In genomic region chr11:71005046-71005445, GRCm38 (mm10) we compare ENCODE assay signal across 8 mouse cellular contexts. TPM values are rescaled to one million over a fixed set of nuclear protein-coding genes. Genes with fewer than 3 reads are reported as not detected.
A peak's percentile ranks its signal among the peaks of the same experiment; 100 is the strongest.
DNase-seq lines count a peak whose midpoint lies in the region; ATAC-seq lines count a peak whose summit lies in the region.

No protein-coding gene starts in this region.

- H3K9me3 ChIP-seq in erythroblast, embryonic 14.5 days (ENCODE audit: control insufficient read depth, low read length) = no peaks in the 10 kb centered on the region
- no peaks in the 10 kb centered on the region for H3K9me3 ChIP-seq in forebrain, embryonic 13.5 days (replicated peaks)
- H3K9me3 ChIP-seq in liver, embryonic 12.5 days (replicated peaks) = no peaks in the 10 kb centered on the region

- no peak overlapping the region for H3K27ac ChIP-seq in forebrain, embryonic 13.5 days
- H3K27ac ChIP-seq in liver, embryonic 12.5 days = peak overlapping the region; percentile 72

- no peak overlapping the region for H3K9ac ChIP-seq in forebrain, embryonic 13.5 days
- peak overlapping the region; percentile 83 for H3K9ac ChIP-seq in liver, embryonic 12.5 days

- ATAC-seq in erythroblast, adult 5-6 weeks (replicated peaks; ENCODE audit: low FRiP score, poor library complexity, severe bottlenecking) = no peak
- ATAC-seq in forebrain, embryonic 13.5 days = no peak
- no peak for ATAC-seq in liver, embryonic 12.5 days

- peaks cover 34% of the 10 kb centered on the region for H3K4me1 ChIP-seq in erythroblast, embryonic 14.5 days (ENCODE audit: control insufficient read depth)
- H3K4me1 ChIP-seq in forebrain, embryonic 13.5 days = peaks cover 17% of the 10 kb centered on the region
- peaks cover 38% of the 10 kb centered on the region for H3K4me1 ChIP-seq in liver, embryonic 12.5 days

- H3K4me2 ChIP-seq in forebrain, embryonic 13.5 days = peak overlapping the region; percentile 96
- H3K4me2 ChIP-seq in liver, embryonic 12.5 days = peak overlapping the region; percentile 90

- peak; percentile 16 for DNase-seq in 3T3-L1 (ENCODE audit: low read depth, low spot score)
- DNase-seq in layer of hippocampus, postnatal 25 days (ENCODE audit: extremely low spot score in 1 of 2, low spot score in 1 of 2) = no peak
- DNase-seq in ovary, postnatal 10 days (ENCODE audit: low spot score) = no peak
- DNase-seq in adrenal gland, adult 2 months = no peak

- no peaks in the 10 kb centered on the region for H3K27me3 ChIP-seq in erythroblast, embryonic 14.5 days (ENCODE audit: control insufficient read depth)
- H3K27me3 ChIP-seq in forebrain, embryonic 13.5 days = no peaks in the 10 kb centered on the region
- H3K27me3 ChIP-seq in liver, embryonic 12.5 days (replicated peaks) = no peaks in the 10 kb centered on the region

- H3K4me3 ChIP-seq in erythroblast, embryonic 14.5 days (replicated peaks) = peak overlapping the region; percentile 90
- peak overlapping the region; percentile 93 for H3K4me3 ChIP-seq in forebrain, embryonic 13.5 days
- H3K4me3 ChIP-seq in liver, embryonic 12.5 days = peak overlapping the region; percentile 93

- 57% methylated on average over 5 of the region's 5 CpGs for WGBS in forebrain, embryonic 13.5 days
- WGBS in liver, embryonic 12.5 days (ENCODE audit: insufficient replicate concordance) = 45% methylated on average over 5 of the region's 5 CpGs

- peaks cover 38% of the 10 kb centered on the region for H3K36me3 ChIP-seq in erythroblast, embryonic 14.5 days (ENCODE audit: control insufficient read depth)
- peaks cover 24% of the 10 kb centered on the region for H3K36me3 ChIP-seq in forebrain, embryonic 13.5 days (ENCODE audit: poor library complexity, severe bottlenecking)
- peaks cover 42% of the 10 kb centered on the region for H3K36me3 ChIP-seq in liver, embryonic 12.5 days

RNA-seq across cellular contexts. Expression of gene Dhx33, which starts 0.8 kb away (rescaled TPM):
- polyA plus RNA-seq in erythroblast, embryonic 14.5 days (2012) = 0.11 and 0.27 TPM in 2 replicates
- total RNA-seq in erythroblast, adult 5-6 weeks (2015; ENCODE audit: low replicate concordance) = 2.3 and 3.3 TPM in 2 replicates
- total RNA-seq in erythroblast, adult 5-6 weeks (2017; ENCODE audit: low replicate concordance) = 5.6 and 6.6 TPM in 2 replicates
- 11.9 and 14.8 TPM in 2 replicates for polyA plus RNA-seq in forebrain, embryonic 13.5 days (2015; fragmentation: Nextera tagmentation; extraction: Ambion mirVana)
- 15.3 and 16.3 TPM in 2 replicates for polyA plus RNA-seq in liver, embryonic 12.5 days (2016; fragmentation: Nextera tagmentation; extraction: Ambion mirVana)
- 10 to 100 TPM; 54.2 to 56.4 TPM for total RNA-seq in layer of hippocampus, postnatal 25 days (2021)
- total RNA-seq in adrenal gland, adult 2 months (2021) = 10 to 100 TPM; 20.4 to 35.6 TPM
- 28.0 and 46.2 TPM in 2 replicates for polyA plus RNA-seq in adrenal gland, adult 2 months (2012; rRNA removed)

RNA-seq across cellular contexts. Expression of gene Mis12, which starts 14.4 kb away (rescaled TPM):
- polyA plus RNA-seq in erythroblast, embryonic 14.5 days (2012) = 0.35 and 0.60 TPM in 2 replicates
- total RNA-seq in erythroblast, adult 5-6 weeks (2015; ENCODE audit: low replicate concordance) = 10.0 and 14.6 TPM in 2 replicates
- 18.7 and 20.6 TPM in 2 replicates for total RNA-seq in erythroblast, adult 5-6 weeks (2017; ENCODE audit: low replicate concordance)
- 51.3 and 53.5 TPM in 2 replicates for polyA plus RNA-seq in forebrain, embryonic 13.5 days (2015; fragmentation: Nextera tagmentation; extraction: Ambion mirVana)
- 29.3 and 31.4 TPM in 2 replicates for polyA plus RNA-seq in liver, embryonic 12.5 days (2016; fragmentation: Nextera tagmentation; extraction: Ambion mirVana)
- 10 to 100 TPM; 12.9 to 15.7 TPM for total RNA-seq in layer of hippocampus, postnatal 25 days (2021)
- total RNA-seq in adrenal gland, adult 2 months (2021) = 10 to 100 TPM; 16.8 to 22.5 TPM
- polyA plus RNA-seq in adrenal gland, adult 2 months (2012; rRNA removed) = 0.71 and 1.2 TPM in 2 replicates

RNA-seq across cellular contexts. Expression of gene Derl2, which starts 14.6 kb away (rescaled TPM):
- polyA plus RNA-seq in erythroblast, embryonic 14.5 days (2012) = 1.4 and 3.1 TPM in 2 replicates
- total RNA-seq in erythroblast, adult 5-6 weeks (2015; ENCODE audit: low replicate concordance) = 11.0 and 11.7 TPM in 2 replicates
- 6.1 and 8.6 TPM in 2 replicates for total RNA-seq in erythroblast, adult 5-6 weeks (2017; ENCODE audit: low replicate concordance)
- polyA plus RNA-seq in forebrain, embryonic 13.5 days (2015; fragmentation: Nextera tagmentation; extraction: Ambion mirVana) = 36.9 and 37.8 TPM in 2 replicates
- 34.8 and 41.4 TPM in 2 replicates for polyA plus RNA-seq in liver, embryonic 12.5 days (2016; fragmentation: Nextera tagmentation; extraction: Ambion mirVana)
- 10 to 100 TPM; 23.6 to 27.1 TPM for total RNA-seq in layer of hippocampus, postnatal 25 days (2021)
- 10 to 100 TPM; 81.4 to 86.1 TPM for total RNA-seq in adrenal gland, adult 2 months (2021)
- polyA plus RNA-seq in adrenal gland, adult 2 months (2012; rRNA removed) = 8.4 and 9.1 TPM in 2 replicates

RNA-seq across cellular contexts. Expression of gene C1qbp, which starts 22.2 kb away (rescaled TPM):
- 16.1 and 18.2 TPM in 2 replicates for polyA plus RNA-seq in erythroblast, embryonic 14.5 days (2012)
- total RNA-seq in erythroblast, adult 5-6 weeks (2015; ENCODE audit: low replicate concordance) = 72.8 and 93.0 TPM in 2 replicates
- 10.1 and 11.7 TPM in 2 replicates for total RNA-seq in erythroblast, adult 5-6 weeks (2017; ENCODE audit: low replicate concordance)
- 229 and 242 TPM in 2 replicates for polyA plus RNA-seq in forebrain, embryonic 13.5 days (2015; fragmentation: Nextera tagmentation; extraction: Ambion mirVana)
- 352 and 380 TPM in 2 replicates for polyA plus RNA-seq in liver, embryonic 12.5 days (2016; fragmentation: Nextera tagmentation; extraction: Ambion mirVana)
- total RNA-seq in layer of hippocampus, postnatal 25 days (2021) = 100 to 1,000 TPM; 101 to 111 TPM
- 100 to 1,000 TPM; 209 to 250 TPM for total RNA-seq in adrenal gland, adult 2 months (2021)
- polyA plus RNA-seq in adrenal gland, adult 2 months (2012; rRNA removed) = 901 and 1,116 TPM in 2 replicates

RNA-seq across cellular contexts. Expression of gene 6330403K07Rik, which starts 28.3 kb away (rescaled TPM):
- 0.02 TPM in 1 of 2 replicates, not detected in the other for polyA plus RNA-seq in erythroblast, embryonic 14.5 days (2012)
- not detected in 2 replicates for total RNA-seq in erythroblast, adult 5-6 weeks (2015; ENCODE audit: low replicate concordance)
- not detected in 2 replicates for total RNA-seq in erythroblast, adult 5-6 weeks (2017; ENCODE audit: low replicate concordance)
- 425 and 437 TPM in 2 replicates for polyA plus RNA-seq in forebrain, embryonic 13.5 days (2015; fragmentation: Nextera tagmentation; extraction: Ambion mirVana)
- polyA plus RNA-seq in liver, embryonic 12.5 days (2016; fragmentation: Nextera tagmentation; extraction: Ambion mirVana) = 12.9 and 14.1 TPM in 2 replicates
- 100 to 1,000 TPM; 172 to 217 TPM for total RNA-seq in layer of hippocampus, postnatal 25 days (2021)
- total RNA-seq in adrenal gland, adult 2 months (2021) = 10 to 100 TPM in 1 of 2 experiments, 1 to 10 TPM in 1; 7.8 to 13.8 TPM
- polyA plus RNA-seq in adrenal gland, adult 2 months (2012; rRNA removed) = 7.4 and 9.2 TPM in 2 replicates

Comparison
In these comparisons a context has a peak if more than half of its experiments do, and no peak if none do; other contexts are left out.
1. RNA of gene Dhx33, which starts 0.8 kb away (polyA plus RNA-seq): 28.0 to 46.2 TPM in adrenal gland, adult 2 months, 15.3 to 16.3 TPM in liver, embryonic 12.5 days and 11.9 to 14.8 TPM in forebrain, embryonic 13.5 days; 0.11 to 0.27 TPM in erythroblast, embryonic 14.5 days; every median in the first group is over 10 times any median in the second.
2. RNA of gene Mis12, which starts 14.4 kb away (polyA plus RNA-seq): 51.3 to 53.5 TPM in forebrain, embryonic 13.5 days and 29.3 to 31.4 TPM in liver, embryonic 12.5 days; 0.71 to 1.2 TPM in adrenal gland, adult 2 months and 0.35 to 0.60 TPM in erythroblast, embryonic 14.5 days; every median in the first group is over 10 times any median in the second.
3. Peak in every context shown above with its lines, with median percentiles within 50 percentile points of each other: H3K4me3 ChIP-seq.